Mouse (Mus musculus) fat pad, adult 2 months (tissue): Measurements from ENCODE around the gene Plp2.
A peak's percentile ranks its signal among the peaks of the same experiment; 100 is the strongest.
"Not testable (repeated sequence)": the region's sequence is repeated elsewhere in the genome, so short reads cannot be mapped to it uniquely, and the experiment has no call there.

ENCODE experiments used
- DNase-seq: peaks from one replicate; pipeline ENCODE4 v3.0.0-alpha.2; 2011; ENCODE audit warnings: low read depth, low spot score; ENCODE audit errors: extremely low read depth

Gene Plp2

DNA sequence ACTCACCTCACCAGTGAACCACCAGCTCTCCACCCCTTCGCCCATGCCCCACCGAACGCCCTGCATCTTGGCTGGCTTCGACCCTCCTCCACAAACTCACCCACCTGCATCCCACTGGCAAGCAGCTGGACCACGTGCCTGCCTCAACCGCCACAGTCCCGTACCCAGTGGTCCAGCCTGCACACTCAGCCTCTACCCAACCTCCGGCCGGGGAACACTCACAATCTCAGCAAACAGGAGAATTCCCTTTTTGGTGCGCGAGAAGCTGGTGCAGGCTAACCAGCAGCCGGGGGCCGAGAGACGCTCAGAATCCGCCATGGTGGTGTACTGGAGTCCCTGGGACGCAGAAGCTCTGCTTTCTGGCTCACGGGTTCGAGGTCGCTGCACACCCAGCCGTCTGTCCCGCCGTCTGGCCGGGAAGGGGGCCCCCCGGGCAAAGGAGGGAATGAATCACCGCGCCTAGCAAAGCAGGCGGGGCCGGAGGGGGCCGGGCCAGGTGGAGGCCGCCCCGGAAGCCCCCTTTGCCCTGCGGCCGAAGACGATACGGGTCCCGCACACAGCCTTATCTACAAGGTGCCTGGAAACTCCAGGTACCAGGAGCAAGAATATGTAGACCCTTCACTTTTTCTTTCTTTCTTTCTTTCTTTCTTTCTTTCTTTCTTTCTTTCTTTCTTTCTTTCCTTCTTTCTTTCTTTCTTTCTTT lies at the start of gene Plp2:
TSS of gene Plp2 (minus strand) at position 470 of the 703 bp plus-strand sequence.
- DNase-seq = no peak

DNA sequence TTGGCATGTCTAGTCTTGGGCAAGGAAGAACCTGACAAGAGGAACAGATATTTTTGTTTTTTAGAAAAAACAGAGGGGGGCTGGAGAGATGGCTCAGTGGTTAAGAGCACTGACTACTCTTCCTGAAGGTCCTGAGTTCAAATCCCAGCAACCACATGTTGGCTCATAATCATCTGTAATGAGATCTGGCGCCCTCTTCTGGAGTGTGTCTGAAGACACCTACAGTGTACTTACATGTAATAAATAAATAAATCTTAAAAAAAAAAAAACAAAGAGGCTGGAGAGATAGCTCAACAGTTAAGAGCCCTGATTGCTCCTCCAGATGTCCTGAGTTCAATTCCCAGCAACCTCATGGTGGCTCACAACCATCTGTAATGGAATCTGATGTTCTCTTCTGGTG lies 44.9 kb upstream of the Plp2 start:
- DNase-seq = not testable (repeated sequence)

DNA sequence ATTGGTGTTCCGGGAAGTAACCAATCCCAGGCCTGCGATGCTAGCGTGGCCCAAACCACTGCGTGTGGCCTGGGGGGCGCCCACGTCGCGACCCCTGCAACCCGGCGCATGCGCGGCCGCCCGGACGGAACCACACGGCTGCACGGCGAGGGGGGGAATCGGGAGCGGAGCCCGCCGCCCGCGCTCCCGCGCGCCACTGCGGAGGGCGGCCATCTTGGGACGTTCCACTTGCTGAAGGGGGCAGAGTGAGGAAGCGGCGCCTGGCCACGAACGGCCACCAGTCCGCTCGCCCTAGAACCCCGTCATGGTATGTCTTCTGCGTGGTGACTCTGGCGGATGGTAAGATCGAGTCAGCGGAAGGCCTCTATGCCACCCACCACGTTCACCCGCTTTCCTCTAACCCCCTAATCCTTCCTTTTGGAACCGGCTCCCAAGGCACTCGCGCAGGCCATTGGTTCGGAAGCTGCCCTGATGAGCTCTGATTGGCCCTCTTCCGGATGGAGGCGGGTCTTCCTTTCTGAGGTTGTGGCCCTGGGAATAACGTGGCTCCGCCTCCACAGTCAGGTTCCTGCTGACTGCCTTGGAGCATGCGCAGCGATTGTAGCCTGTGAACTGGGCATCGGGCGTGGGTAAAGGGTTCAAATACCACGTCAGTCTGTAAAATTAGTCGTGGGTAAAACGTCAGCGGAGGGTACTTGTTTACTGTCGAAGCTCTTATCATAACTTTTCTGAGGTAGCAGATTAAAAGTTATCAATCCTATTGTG lies 43.1 kb upstream of the Plp2 start, which contains the start of gene Wdr45:
TSS of gene Wdr45 (plus strand) at position 199 of the 765 bp plus-strand sequence.
- peak; percentile 36 for DNase-seq

- not testable (repeated sequence) for DNase-seq
Measured at GRCm38 (mm10) chrX:7713764-7714134, 42.6 kb upstream of the Plp2 start.

DNA sequence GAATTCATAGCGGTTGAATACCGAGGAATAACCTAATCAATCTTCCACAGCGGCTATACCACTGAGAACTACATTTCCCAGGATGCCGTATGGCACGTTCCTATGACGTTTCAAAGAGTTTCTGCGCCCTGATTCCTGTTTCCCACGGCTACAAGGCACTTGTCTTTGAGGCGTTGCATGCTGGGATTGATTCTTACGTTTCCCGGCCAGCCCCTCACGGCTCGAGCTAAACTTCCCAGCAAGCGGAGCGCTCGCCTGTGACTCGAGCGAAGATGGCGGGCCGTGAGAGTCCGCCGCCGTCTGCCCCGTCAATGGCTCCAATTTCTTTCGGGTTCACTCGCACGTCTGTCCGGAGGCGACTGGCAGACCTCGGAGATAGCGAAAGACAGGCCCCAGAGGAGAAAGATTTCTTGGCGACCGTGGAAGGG lies 25.8 kb upstream of the Plp2 start, which contains the start of gene Gpkow:
TSS of gene Gpkow (plus strand) at position 178 of the 428 bp plus-strand sequence.
- peak; percentile 58 for DNase-seq

DNA sequence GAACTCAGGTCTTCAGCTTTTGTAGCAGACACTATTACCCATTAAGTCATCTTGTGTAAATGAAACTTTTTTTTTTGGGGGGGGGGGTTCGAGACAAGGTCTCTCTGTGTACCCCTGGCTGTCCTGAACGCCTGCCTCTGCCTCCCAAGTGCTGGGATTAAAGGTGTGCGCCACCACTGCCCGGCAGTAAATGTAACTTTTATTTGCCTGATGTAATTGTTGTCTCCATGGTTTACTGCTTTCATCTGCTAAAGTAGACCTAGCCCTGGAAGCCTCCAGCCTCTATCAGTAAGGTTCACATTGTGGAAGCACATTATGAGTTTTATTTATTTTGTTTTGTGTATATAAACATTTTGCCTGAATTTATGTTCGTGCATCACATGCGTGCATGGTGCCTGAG lies 25.3 kb upstream of the Plp2 start:
- DNase-seq = no peak

DNA sequence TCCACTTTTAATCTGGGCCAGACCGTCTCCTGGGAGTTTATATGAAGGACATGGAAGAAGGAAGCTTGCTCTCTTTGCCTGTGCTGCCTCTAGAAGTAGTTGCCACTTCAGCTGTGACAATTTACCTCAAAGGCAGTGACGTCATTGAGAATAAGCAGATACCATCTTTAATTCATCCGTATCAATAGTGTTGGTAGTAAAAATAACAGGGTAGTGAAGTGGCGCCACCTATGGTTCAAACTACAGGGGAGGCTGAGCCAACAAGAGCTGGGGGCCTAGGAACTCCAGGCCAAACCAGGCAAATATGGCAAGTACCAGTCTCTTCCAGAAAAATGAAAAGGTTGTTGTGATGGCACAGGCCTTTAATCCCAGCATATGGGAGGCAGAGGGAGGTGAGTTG lies 21.7 kb upstream of the Plp2 start:
- DNase-seq = no peak

GRCm38 (mm10) chrX:7690486-7690885 lies 19.3 kb upstream of the Plp2 start:
- DNase-seq = no peak

DNA sequence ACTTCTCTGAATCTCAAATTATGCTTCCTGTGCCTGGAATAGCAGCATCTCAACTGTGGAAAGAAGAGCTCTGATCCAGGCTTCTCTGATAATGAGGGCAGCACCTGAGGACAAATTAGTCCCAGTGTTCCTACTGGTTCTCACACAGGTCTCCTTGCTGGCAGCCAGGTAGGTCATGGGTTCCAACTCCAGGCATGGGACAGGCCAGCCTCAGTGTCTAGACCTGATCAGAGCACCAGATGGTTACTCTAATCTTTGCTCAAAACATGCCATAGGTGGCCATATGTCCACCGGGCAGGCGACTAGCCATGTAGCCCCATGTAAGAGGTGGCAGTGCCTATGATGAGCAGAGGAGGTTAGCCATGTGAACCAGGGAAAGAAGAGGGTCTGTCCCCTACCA lies 17.1 kb upstream of the Plp2 start:
- no peak for DNase-seq

DNA sequence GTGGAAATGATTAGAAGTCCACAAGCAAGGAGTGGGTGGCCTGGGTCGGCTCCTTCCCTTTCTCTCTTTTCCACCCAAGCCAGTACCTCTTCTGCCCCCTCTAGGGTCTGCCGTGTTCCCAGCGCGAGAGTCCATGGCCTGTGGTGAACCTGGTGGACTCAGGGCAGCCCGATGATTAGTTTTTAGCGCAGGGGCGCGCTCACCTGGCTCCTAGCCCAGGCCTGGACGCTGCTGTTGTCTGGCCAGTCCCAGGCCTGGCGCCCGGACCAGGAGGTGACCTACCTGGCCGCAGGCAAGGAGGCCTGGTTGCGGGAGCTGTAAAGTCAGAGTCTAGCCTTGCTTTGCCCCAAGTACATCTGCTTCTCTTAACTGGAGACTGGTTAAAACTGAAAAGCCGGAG lies 9.7 kb upstream of the Plp2 start, which contains the start of gene Magix:
TSS of gene Magix (minus strand) at position 388 of the 400 bp plus-strand sequence.
- DNase-seq = no peak

DNA sequence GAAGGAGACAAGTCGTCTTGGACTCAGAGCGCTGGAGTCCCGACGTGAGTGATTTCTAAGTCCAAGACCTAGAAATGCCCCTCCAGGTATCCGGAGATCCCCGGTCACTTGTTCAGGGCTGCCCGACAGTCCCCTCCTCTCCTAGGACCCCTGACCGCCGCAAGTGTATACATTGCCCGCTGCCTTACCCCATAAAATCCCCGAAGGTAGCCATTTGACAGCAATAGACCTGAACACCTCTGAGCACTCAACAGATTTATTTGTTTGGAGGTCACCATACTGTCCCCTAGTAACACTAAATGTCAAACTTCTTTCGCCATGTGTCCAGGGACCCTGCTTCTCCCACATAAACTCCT lies 8.8 kb upstream of the Plp2 start:
- no peak for DNase-seq

DNA sequence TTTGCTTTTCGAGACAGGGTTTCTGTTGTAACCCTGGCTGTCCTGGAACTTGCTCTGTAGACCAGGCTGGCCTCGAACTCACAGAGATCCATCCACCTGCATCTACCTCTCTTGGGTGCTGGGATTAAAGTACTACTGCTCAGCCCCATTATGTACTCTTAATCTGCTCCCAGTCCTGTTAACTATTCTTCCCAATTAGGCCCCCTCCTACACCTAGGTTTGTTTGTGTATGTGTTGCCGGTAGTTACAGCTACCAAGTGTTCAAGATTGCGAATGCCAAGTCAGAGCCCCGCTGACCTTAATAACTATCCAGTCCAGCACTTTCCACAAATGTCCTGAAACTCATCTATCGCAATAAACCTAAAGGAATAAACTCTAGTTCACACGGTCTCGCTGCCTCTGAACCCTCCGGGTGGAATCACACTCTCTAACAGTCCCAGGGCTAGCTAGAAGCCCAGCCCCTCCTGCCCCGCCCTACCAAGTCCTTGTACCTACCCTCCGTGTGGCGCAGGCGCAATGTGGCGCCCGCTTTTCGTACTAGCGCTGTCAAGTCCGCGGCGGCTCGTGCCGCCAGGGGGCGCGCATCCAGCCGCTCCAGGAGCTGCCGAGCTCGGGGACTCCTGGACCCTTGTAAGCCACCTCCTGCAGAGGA lies 8.3 kb upstream of the Plp2 start:
- DNase-seq = no peak

- no peak for DNase-seq
Measured at GRCm38 (mm10) chrX:7678986-7679385, 7.8 kb upstream of the Plp2 start.

GRCm38 (mm10) chrX:7675001-7675380 lies 3.8 kb upstream of the Plp2 start:
- DNase-seq = no peak

GRCm38 (mm10) chrX:7674284-7675000 lies 3.3 kb upstream of the Plp2 start:
- no peak for DNase-seq

DNA sequence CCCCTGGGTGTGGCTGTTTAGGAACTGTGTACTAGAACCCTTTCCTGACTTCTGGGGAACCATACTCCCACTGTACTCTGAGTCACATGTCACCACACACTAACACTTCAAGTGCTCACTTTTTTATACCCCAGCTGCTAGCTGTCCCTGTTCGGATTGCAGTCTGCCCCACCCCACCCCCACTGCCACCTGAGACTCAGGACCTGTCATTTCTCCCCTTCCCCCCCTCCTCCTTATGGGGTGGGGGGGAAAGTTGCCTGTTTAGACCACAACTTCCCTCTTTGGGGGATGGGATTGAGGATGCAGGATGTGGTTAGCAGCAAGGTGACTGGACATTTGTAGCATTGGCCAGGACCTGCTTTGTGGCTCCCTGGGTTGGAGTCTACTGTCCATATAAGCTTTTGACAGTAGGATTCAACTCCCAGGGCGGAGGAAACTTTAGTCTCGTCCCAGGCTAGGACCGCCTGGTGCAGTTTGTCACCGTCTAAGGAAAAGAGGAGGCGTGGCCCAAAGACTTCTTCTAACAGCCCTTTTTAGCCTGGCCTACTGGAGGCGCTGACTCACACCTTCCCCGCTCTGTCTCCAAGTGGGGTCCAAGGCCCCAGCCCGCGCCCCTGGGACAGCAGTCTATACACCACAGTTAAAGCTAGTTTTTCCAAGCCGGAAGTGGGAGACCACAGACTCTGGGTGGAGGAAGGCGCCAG lies 2.5 kb upstream of the Plp2 start:
- no peak for DNase-seq

GRCm38 (mm10) chrX:7672739-7673138 lies 1.5 kb upstream of the Plp2 start:
- no peak for DNase-seq

DNA sequence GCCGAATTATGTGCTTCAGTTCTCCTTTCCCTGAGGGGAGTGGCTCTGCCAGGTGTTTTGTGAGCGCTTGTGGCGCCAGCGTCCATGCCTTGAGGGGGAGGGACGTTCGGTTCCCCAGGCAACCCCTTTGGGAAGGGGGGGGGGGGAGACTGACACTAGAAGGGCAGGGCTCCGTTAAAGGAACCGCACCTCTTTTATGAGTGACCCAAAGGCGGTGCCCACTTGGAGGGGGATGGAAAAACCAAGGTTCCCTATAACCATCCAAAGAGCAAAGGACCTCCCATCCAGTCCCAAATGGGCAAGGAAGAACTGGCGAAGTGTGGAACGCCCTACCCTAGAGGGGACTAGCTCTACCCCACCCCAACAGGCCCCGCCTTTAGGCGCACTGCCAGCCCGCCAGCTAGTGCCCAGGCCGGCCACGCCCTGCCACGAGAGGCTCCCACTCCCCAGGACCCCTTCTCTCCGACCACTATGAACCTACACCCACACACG lies 754 bp downstream of the Plp2 start:
- DNase-seq = no peak

DNA sequence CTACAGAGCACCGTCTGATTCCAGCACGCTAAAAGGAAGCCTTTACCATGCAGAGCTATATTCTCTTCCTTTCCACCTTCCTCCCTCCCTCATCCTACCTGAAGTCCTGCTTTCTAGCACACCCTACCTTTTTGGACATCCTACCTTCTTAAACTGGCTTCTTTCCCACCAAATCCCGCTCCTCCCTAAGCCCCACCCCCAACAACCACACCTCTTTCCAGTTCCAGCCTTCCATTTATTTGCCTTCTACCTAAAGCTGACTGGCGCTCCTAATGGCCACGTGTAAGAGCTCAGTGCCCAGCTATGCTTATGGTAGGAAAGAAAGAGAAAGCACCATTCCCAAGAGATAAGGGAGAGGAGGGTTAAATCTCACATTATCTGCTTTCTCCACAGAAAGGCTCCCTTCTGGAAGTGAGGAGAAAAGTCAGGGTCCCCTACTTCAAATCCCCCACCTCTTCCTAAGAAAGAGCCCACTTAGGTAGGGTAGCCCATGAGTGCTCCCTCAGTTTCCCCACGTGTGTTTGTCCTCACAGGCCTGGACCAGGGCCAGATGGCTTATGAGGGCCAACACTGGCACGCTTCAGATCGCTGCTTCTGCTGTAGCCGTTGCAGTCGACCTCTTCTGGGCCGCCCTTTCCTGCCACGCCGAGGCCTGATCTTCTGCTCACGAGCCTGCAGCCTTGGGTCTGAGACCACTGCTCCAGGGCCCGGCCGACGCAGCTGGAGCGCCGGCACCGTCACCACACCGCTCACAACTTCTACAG lies 5.3 kb downstream of the Plp2 start:
- no peak for DNase-seq

- no peak for DNase-seq
Measured at GRCm38 (mm10) chrX:7664791-7665190, 6.4 kb downstream of the Plp2 start.
